Mouse (Mus musculus): ENCODE data around the gene Cnnm2. TPM values are rescaled to one million over a fixed set of nuclear protein-coding genes. Genes with fewer than 3 reads are reported as not detected.

Gene Cnnm2
- polyA plus RNA-seq, 1 experiment, result 8.1 TPM

DNA sequence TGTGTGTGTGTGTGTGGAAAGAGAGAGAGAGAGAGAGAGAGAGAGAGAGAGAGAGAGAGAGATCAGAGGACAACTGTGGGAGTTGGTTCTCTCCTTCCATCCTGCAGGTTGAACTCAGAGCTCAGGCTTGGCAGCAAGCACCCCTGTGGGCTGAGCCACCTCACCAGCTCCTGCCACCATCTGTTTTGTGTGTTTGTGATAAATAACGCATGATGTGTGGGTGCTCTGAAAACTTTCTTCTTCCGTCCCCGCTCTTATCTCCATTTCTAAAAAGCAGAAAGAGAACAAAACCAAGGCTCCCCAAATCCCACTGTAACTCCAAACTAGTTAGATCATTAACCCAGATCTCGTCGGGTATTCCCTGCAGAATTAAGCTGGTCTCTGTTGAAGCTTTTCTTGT lies 4.7 kb downstream of the Cnnm2 start:
- no peaks in the 10 kb centered on the region for H3K36me3 ChIP-seq (ENCODE audit: control insufficient read depth, insufficient read depth)

DNA sequence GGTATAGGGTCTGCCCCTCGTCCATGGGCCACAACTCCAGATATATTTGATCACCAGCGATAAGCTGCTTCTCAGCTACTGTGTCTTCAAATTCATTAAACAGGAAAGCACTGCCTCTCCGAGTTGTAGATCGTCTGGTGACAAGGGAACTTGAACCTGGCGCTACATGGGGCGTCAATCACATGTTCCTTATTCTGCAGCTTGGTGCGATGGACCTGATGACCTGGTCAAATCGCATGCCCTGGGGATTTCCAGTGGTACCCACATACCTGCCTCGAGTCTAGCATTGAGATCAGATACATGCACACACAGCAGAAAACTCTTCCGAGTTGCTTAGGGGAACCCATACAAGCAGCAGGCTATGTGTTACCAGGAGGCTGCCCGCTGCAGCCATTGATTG lies 8.4 kb downstream of the Cnnm2 start:
- TF ChIP-seq MYOD1 (IDR thresholded peaks at IDR 0.05; ENCODE audit: control insufficient read depth in 1 of 3, insufficient read length in 2 of 3, low read depth in 2 of 3), result no peak
- no peak for TF ChIP-seq MYOG (IDR thresholded peaks at IDR 0.05; ENCODE audit: control insufficient read depth in 1 of 3, insufficient read depth in 1 of 3, insufficient read length in 2 of 3, low read depth in 2 of 3)
- TF ChIP-seq MAX (IDR thresholded peaks at IDR 0.05; ENCODE audit: low read depth), result no peak
- TF ChIP-seq POLR2AphosphoS2 (IDR thresholded peaks at IDR 0.05; ENCODE audit: insufficient read length, low read depth), result no peak
- TF ChIP-seq CEBPB (IDR thresholded peaks at IDR 0.05; ENCODE audit: insufficient read depth, poor library complexity, severe bottlenecking), result no peak
- no peak for TF ChIP-seq USF1 (IDR thresholded peaks at IDR 0.05; ENCODE audit: low read depth)
- no peak for TF ChIP-seq TCF12 (IDR thresholded peaks at IDR 0.05; ENCODE audit: insufficient read depth, poor library complexity, severe bottlenecking)
- no peak overlapping the region for H3K4me3 ChIP-seq
- H3K36me3 ChIP-seq (ENCODE audit: control insufficient read depth, insufficient read depth), result no peaks in the 10 kb centered on the region
- no peak overlapping the region for H3K4me2 ChIP-seq (ENCODE audit: low read depth)
- H3ac ChIP-seq (ENCODE audit: control insufficient read depth, insufficient read length), result no peak overlapping the region
- no peaks in the 10 kb centered on the region for H3K79me2 ChIP-seq (ENCODE audit: control insufficient read depth, insufficient read depth)
- no peaks in the 10 kb centered on the region for H3K27me3 ChIP-seq (ENCODE audit: control insufficient read depth, insufficient read depth, insufficient read length)

More for the DNA sequence above, 4.7 kb downstream of the Cnnm2 start:
- no peaks in the 10 kb centered on the region for H3K27me3 ChIP-seq (ENCODE audit: control insufficient read depth, insufficient read depth, insufficient read length)
- H3K79me2 ChIP-seq (ENCODE audit: control insufficient read depth, insufficient read depth), result no peaks in the 10 kb centered on the region
- H3K4me3 ChIP-seq, result no peak overlapping the region
- H3ac ChIP-seq (ENCODE audit: control insufficient read depth, insufficient read length), result no peak overlapping the region
- TF ChIP-seq CEBPB (IDR thresholded peaks at IDR 0.05; ENCODE audit: insufficient read depth, poor library complexity, severe bottlenecking) (no peak), USF1 (IDR thresholded peaks at IDR 0.05; ENCODE audit: low read depth) (no peak), TCF3 (IDR thresholded peaks at IDR 0.05; ENCODE audit: insufficient read length, low read depth) (no peak)
- no peak overlapping the region for H3K4me2 ChIP-seq (ENCODE audit: low read depth)

DNA sequence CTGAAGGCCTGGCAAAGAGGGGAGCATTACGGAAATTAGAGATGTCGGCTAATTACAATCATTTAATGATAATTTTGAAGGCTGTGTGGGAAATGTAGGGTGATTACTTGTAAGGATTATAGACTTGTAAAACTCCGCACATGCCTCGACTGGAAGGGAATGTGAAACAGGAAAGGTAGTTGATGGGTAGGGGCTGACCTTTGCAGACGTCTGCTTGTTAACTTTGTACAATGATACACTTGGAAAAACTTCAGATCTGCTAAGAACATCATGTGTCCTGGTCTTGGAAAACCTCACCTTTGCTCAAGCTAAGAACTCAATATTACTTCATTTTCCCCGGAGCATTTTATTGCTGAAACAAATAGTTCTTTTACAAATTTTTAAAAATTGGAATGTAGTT lies 10.4 kb downstream of the Cnnm2 start:
- no peak for TF ChIP-seq REST (IDR thresholded peaks at IDR 0.05; ENCODE audit: insufficient read depth, insufficient read length)
- no peak for TF ChIP-seq TCF3 (IDR thresholded peaks at IDR 0.05; ENCODE audit: insufficient read length, low read depth)
- no peak for TF ChIP-seq POLR2A (IDR thresholded peaks at IDR 0.05; ENCODE audit: insufficient read length, low read depth)
- no peak for TF ChIP-seq SRF (IDR thresholded peaks at IDR 0.05; ENCODE audit: control insufficient read depth, insufficient read length, low read depth)
- TF ChIP-seq POLR2AphosphoS2 (IDR thresholded peaks at IDR 0.05; ENCODE audit: insufficient read length, low read depth), result no peak
- no peak for TF ChIP-seq E2F4 (IDR thresholded peaks at IDR 0.05; ENCODE audit: insufficient read depth)
- no peak for TF ChIP-seq MAX (IDR thresholded peaks at IDR 0.05; ENCODE audit: low read depth)
- no peak for TF ChIP-seq TCF12 (IDR thresholded peaks at IDR 0.05; ENCODE audit: insufficient read depth, poor library complexity, severe bottlenecking)
- no peak for TF ChIP-seq MYOG (IDR thresholded peaks at IDR 0.05; ENCODE audit: control insufficient read depth in 1 of 3, insufficient read depth in 1 of 3, insufficient read length in 2 of 3, low read depth in 2 of 3)
- Histone ChIP-seq H3ac (ENCODE audit: control insufficient read depth, insufficient read length) (no peak overlapping the region), H3K79me2 (ENCODE audit: control insufficient read depth, insufficient read depth) (no peaks in the 10 kb centered on the region), H3K36me3 (ENCODE audit: control insufficient read depth, insufficient read depth) (no peaks in the 10 kb centered on the region), H3K4me3 (no peak overlapping the region), H3K27me3 (ENCODE audit: control insufficient read depth, insufficient read depth, insufficient read length) (no peaks in the 10 kb centered on the region), H3K4me2 (ENCODE audit: low read depth) (no peak overlapping the region)

DNA sequence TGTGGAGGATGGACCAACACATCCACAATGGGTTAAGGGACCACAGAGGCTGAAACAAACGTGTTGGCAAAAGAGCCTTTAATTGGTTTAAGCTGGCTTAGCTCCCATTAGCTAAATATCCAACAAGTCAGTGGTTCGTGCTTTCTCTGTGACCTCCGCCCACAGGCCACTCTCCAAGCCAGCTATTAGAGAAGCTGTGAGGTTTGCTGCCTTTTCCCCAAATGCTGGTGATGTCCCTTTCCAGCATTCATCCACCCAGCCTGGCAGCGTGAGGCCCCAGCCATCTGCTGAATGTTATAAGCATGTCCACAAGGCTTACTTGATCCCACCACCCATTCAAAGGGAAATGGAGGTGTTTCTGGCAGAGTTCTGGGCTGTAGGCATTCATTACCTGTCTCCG lies 15.0 kb downstream of the Cnnm2 start:
- Histone ChIP-seq H3K4me2 (ENCODE audit: low read depth) (no peak overlapping the region), H3K36me3 (ENCODE audit: control insufficient read depth, insufficient read depth) (no peaks in the 10 kb centered on the region), H3K27me3 (ENCODE audit: control insufficient read depth, insufficient read depth, insufficient read length) (no peaks in the 10 kb centered on the region), H3ac (ENCODE audit: control insufficient read depth, insufficient read length) (no peak overlapping the region), H3K4me3 (no peak overlapping the region), H3K79me2 (ENCODE audit: control insufficient read depth, insufficient read depth) (no peaks in the 10 kb centered on the region)
- TF ChIP-seq TCF3 (IDR thresholded peaks at IDR 0.05; ENCODE audit: insufficient read length, low read depth) (no peak), POLR2AphosphoS2 (IDR thresholded peaks at IDR 0.05; ENCODE audit: insufficient read length, low read depth) (no peak), REST (IDR thresholded peaks at IDR 0.05; ENCODE audit: insufficient read depth, insufficient read length) (no peak), SRF (IDR thresholded peaks at IDR 0.05; ENCODE audit: control insufficient read depth, insufficient read length, low read depth) (no peak), MAX (IDR thresholded peaks at IDR 0.05; ENCODE audit: low read depth) (no peak), TCF12 (IDR thresholded peaks at IDR 0.05; ENCODE audit: insufficient read depth, poor library complexity, severe bottlenecking) (no peak), E2F4 (IDR thresholded peaks at IDR 0.05; ENCODE audit: insufficient read depth) (no peak), MYOG (IDR thresholded peaks at IDR 0.05; ENCODE audit: control insufficient read depth in 1 of 3, insufficient read depth in 1 of 3, insufficient read length in 2 of 3, low read depth in 2 of 3) (no peak), USF1 (IDR thresholded peaks at IDR 0.05; ENCODE audit: low read depth) (no peak), CEBPB (IDR thresholded peaks at IDR 0.05; ENCODE audit: insufficient read depth, poor library complexity, severe bottlenecking) (no peak), POLR2A (IDR thresholded peaks at IDR 0.05; ENCODE audit: insufficient read length, low read depth) (no peak), MYOD1 (IDR thresholded peaks at IDR 0.05; ENCODE audit: control insufficient read depth in 1 of 3, insufficient read length in 2 of 3, low read depth in 2 of 3) (no peak)

DNA sequence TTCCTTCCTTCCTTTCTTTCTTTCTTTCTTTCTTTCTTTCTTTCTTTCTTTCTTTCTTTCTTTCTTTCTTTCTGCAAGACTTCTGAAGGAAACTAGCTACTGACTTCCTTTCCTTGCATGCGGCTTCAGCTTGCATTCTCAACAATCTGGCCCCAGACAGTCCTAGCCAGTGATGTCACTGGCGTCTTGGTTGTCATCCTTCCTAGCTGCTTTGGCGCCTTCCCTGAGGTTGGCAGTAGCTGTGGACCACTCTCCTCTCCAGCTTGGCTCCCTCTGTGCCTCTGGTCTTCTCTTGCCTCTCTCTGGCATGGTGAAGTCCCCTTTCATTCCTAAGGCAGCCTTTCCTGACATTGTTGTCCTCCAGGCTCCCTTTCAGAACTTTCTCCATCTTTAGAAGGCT lies 15.5 kb downstream of the Cnnm2 start:
- H3K27me3 ChIP-seq (ENCODE audit: control insufficient read depth, insufficient read depth, insufficient read length), result no peaks in the 10 kb centered on the region
- no peak overlapping the region for H3ac ChIP-seq (ENCODE audit: control insufficient read depth, insufficient read length)
- H3K79me2 ChIP-seq (ENCODE audit: control insufficient read depth, insufficient read depth), result no peaks in the 10 kb centered on the region
- H3K36me3 ChIP-seq (ENCODE audit: control insufficient read depth, insufficient read depth), result no peaks in the 10 kb centered on the region
- H3K4me2 ChIP-seq (ENCODE audit: low read depth), result no peak overlapping the region
- TF ChIP-seq TCF3 (IDR thresholded peaks at IDR 0.05; ENCODE audit: insufficient read length, low read depth) (no peak), E2F4 (IDR thresholded peaks at IDR 0.05; ENCODE audit: insufficient read depth) (no peak), REST (IDR thresholded peaks at IDR 0.05; ENCODE audit: insufficient read depth, insufficient read length) (no peak), TCF12 (IDR thresholded peaks at IDR 0.05; ENCODE audit: insufficient read depth, poor library complexity, severe bottlenecking) (no peak), MYOG (IDR thresholded peaks at IDR 0.05; ENCODE audit: control insufficient read depth in 1 of 3, insufficient read depth in 1 of 3, insufficient read length in 2 of 3, low read depth in 2 of 3) (no peak), POLR2AphosphoS2 (IDR thresholded peaks at IDR 0.05; ENCODE audit: insufficient read length, low read depth) (no peak), MYOD1 (IDR thresholded peaks at IDR 0.05; ENCODE audit: control insufficient read depth in 1 of 3, insufficient read length in 2 of 3, low read depth in 2 of 3) (no peak), SRF (IDR thresholded peaks at IDR 0.05; ENCODE audit: control insufficient read depth, insufficient read length, low read depth) (no peak), MAX (IDR thresholded peaks at IDR 0.05; ENCODE audit: low read depth) (no peak), POLR2A (IDR thresholded peaks at IDR 0.05; ENCODE audit: insufficient read length, low read depth) (no peak), CEBPB (IDR thresholded peaks at IDR 0.05; ENCODE audit: insufficient read depth, poor library complexity, severe bottlenecking) (no peak), USF1 (IDR thresholded peaks at IDR 0.05; ENCODE audit: low read depth) (no peak)
- H3K4me3 ChIP-seq, result no peak overlapping the region
